In the genomic region with DNA sequence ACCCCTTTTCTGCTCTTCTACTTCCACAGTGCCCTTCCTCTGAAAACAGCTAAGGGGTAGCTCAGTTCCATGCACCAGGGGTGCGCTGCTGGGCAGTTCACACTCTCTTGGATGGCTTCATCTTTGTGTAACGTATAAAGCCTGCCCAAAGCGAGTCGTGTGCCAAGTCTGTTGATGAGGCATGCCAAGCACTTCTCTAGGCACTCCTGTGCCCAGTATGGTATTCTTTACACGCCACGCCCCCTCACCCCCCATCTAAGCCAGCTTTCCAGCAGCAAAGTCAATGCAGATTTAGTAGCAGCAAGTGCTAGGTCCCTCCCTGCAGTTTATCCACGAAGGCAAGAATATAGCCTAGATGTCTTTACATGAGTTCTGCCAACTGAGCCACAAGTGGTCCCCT, we compare ENCODE assay signal across 26 mouse cellular contexts. TPM values are rescaled to one million over a fixed set of nuclear protein-coding genes. Genes with fewer than 3 reads are reported as not detected.
DNase-seq lines count a peak whose midpoint lies in the region; ATAC-seq lines count a peak whose summit lies in the region.
"Had no signal": no experiment of that assay in that cellular context is flagged by ENCODE, and none has a peak within 500 bp of the region (broad histone marks: within the 10 kb centered on the region; RNA-seq: fewer than 3 reads in every experiment).

No protein-coding gene starts in this region.

- no peak overlapping the region for H3K9ac ChIP-seq in hindbrain, embryonic 15.5 days
- H3K9ac ChIP-seq in hindbrain, embryonic 12.5 days: no peak overlapping the region
- H3K9ac ChIP-seq in midbrain, embryonic 15.5 days: no peak overlapping the region
- no peak overlapping the region for H3K9ac ChIP-seq in midbrain, embryonic 11.5 days (ENCODE audit: low read length)
- H3K9ac ChIP-seq: forebrain, embryonic 12.5 days; heart, embryonic 15.5 days; hindbrain, embryonic 13.5 days; intestine, embryonic 15.5 days; liver, embryonic 14.5 days; neural tube, embryonic 13.5 days had no signal

- no peaks in the 10 kb centered on the region for H3K4me1 ChIP-seq in heart, embryonic 10.5 days
- H3K4me1 ChIP-seq in hindbrain, embryonic 15.5 days (replicated peaks): no peaks in the 10 kb centered on the region
- no peaks in the 10 kb centered on the region for H3K4me1 ChIP-seq in hindbrain, embryonic 12.5 days
- H3K4me1 ChIP-seq in midbrain, embryonic 15.5 days: no peaks in the 10 kb centered on the region
- H3K4me1 ChIP-seq in midbrain, embryonic 11.5 days (ENCODE audit: control insufficient read depth, insufficient read depth, low read length): no peaks in the 10 kb centered on the region
- H3K4me1 ChIP-seq: forebrain, embryonic 12.5 days; heart, embryonic 15.5 days; hindbrain, embryonic 13.5 days; intestine, embryonic 15.5 days; neural tube, embryonic 13.5 days had no signal

- WGBS in heart, embryonic 10.5 days: 90% methylated on average over 7 of the region's 7 CpGs
- 86% methylated on average over 7 of the region's 7 CpGs for WGBS in hindbrain, embryonic 15.5 days
- WGBS in hindbrain, embryonic 12.5 days: 93% methylated on average over 7 of the region's 7 CpGs
- 90% methylated on average over 7 of the region's 7 CpGs for WGBS in midbrain, embryonic 15.5 days
- WGBS in midbrain, embryonic 11.5 days: 91% methylated on average over 7 of the region's 7 CpGs

- H3K9me3 ChIP-seq in heart, embryonic 10.5 days: no peaks in the 10 kb centered on the region
- H3K9me3 ChIP-seq in hindbrain, embryonic 15.5 days: no peaks in the 10 kb centered on the region
- H3K9me3 ChIP-seq in hindbrain, embryonic 12.5 days (replicated peaks): no peaks in the 10 kb centered on the region
- H3K9me3 ChIP-seq in midbrain, embryonic 15.5 days: no peaks in the 10 kb centered on the region
- H3K9me3 ChIP-seq in midbrain, embryonic 11.5 days (ENCODE audit: control insufficient read depth, low read length): no peaks in the 10 kb centered on the region
- H3K9me3 ChIP-seq: forebrain, embryonic 12.5 days; heart, embryonic 15.5 days; hindbrain, embryonic 13.5 days; intestine, embryonic 15.5 days; neural tube, embryonic 13.5 days had no signal

- peak; percentile 51 to 60 for DNase-seq in heart, adult 18-20 months
- no peak for DNase-seq in heart, embryonic 10.5 days (ENCODE audit: low spot score)
- DNase-seq in midbrain, embryonic 11.5 days (ENCODE audit: low spot score, missing footprints): no peak
- DNase-seq in right cerebral cortex, adult 2 months (ENCODE audit: low spot score in 2 of 2): no peak
- DNase-seq: adrenal gland, postnatal 36 days; cerebellum, adult 2 months; cerebellum, postnatal 14 days; gastrocnemius, postnatal 10 days; kidney, adult 2 months; kidney, postnatal 36 days; layer of hippocampus, postnatal 36 days; liver; lung, adult 2 months; lung, postnatal 10 days; thymus, postnatal 4 days had no signal

- peak; percentile 10; the same call in 1 of the 2 replicates for ATAC-seq in hindbrain, embryonic 15.5 days (ENCODE audit: low FRiP score, low read depth)
- no peak for ATAC-seq in hindbrain, embryonic 12.5 days (ENCODE audit: low FRiP score)
- ATAC-seq in midbrain, embryonic 15.5 days (replicated peaks): 0 out of 2 replicates have a peak, but pooled peaks have one; percentile 10
- ATAC-seq in midbrain, embryonic 11.5 days (ENCODE audit: low FRiP score): no peak
- ATAC-seq: CD4-positive, CD25-positive, alpha-beta regulatory T cell, adult 4 months; intestine, embryonic 15.5 days had no signal

- H3K4me3 ChIP-seq in heart, embryonic 10.5 days: no peak overlapping the region
- no peak overlapping the region for H3K4me3 ChIP-seq in hindbrain, embryonic 15.5 days
- H3K4me3 ChIP-seq in hindbrain, embryonic 12.5 days: no peak overlapping the region
- no peak overlapping the region for H3K4me3 ChIP-seq in midbrain, embryonic 15.5 days
- no peak overlapping the region for H3K4me3 ChIP-seq in midbrain, embryonic 11.5 days (ENCODE audit: low read depth, low read length)
- H3K4me3 ChIP-seq: erythroblast, embryonic 14.5 days; forebrain, embryonic 12.5 days; heart, embryonic 15.5 days; hindbrain, embryonic 13.5 days; intestine, embryonic 15.5 days; neural tube, embryonic 13.5 days had no signal

- H3K27ac ChIP-seq in heart, embryonic 10.5 days: no peak overlapping the region
- no peak overlapping the region for H3K27ac ChIP-seq in hindbrain, embryonic 15.5 days (replicated peaks)
- H3K27ac ChIP-seq in hindbrain, embryonic 12.5 days: no peak overlapping the region
- no peak overlapping the region for H3K27ac ChIP-seq in midbrain, embryonic 15.5 days
- no peak overlapping the region for H3K27ac ChIP-seq in midbrain, embryonic 11.5 days (ENCODE audit: low read depth, low read length)
- H3K27ac ChIP-seq: forebrain, embryonic 12.5 days; heart, embryonic 15.5 days; hindbrain, embryonic 13.5 days; intestine, embryonic 15.5 days; liver, embryonic 14.5 days; neural tube, embryonic 13.5 days had no signal

- H3K36me3 ChIP-seq in heart, embryonic 10.5 days: peaks cover 72% of the 10 kb centered on the region
- H3K36me3 ChIP-seq in hindbrain, embryonic 15.5 days: peaks cover 62% of the 10 kb centered on the region
- H3K36me3 ChIP-seq in hindbrain, embryonic 12.5 days: peaks cover 77% of the 10 kb centered on the region
- H3K36me3 ChIP-seq in midbrain, embryonic 15.5 days (replicated peaks): peaks cover 48% of the 10 kb centered on the region
- peaks cover 4% of the 10 kb centered on the region; the same call in 1 of the 2 replicates for H3K36me3 ChIP-seq in midbrain, embryonic 11.5 days (ENCODE audit: control insufficient read depth, insufficient read depth, low read length)

- H3K27me3 ChIP-seq in heart, embryonic 10.5 days (ENCODE audit: insufficient read depth, poor library complexity, severe bottlenecking): no peaks in the 10 kb centered on the region
- H3K27me3 ChIP-seq in hindbrain, embryonic 15.5 days: no peaks in the 10 kb centered on the region
- no peaks in the 10 kb centered on the region for H3K27me3 ChIP-seq in hindbrain, embryonic 12.5 days
- no peaks in the 10 kb centered on the region for H3K27me3 ChIP-seq in midbrain, embryonic 15.5 days (replicated peaks)
- H3K27me3 ChIP-seq in midbrain, embryonic 11.5 days (ENCODE audit: control insufficient read depth, insufficient read depth, low read length): no peaks in the 10 kb centered on the region
- H3K27me3 ChIP-seq: forebrain, embryonic 12.5 days; heart, embryonic 15.5 days; hindbrain, embryonic 13.5 days; intestine, embryonic 15.5 days; neural tube, embryonic 13.5 days had no signal

- no peak overlapping the region for H3K4me2 ChIP-seq in hindbrain, embryonic 15.5 days
- no peak overlapping the region for H3K4me2 ChIP-seq in hindbrain, embryonic 12.5 days (replicated peaks)
- no peak overlapping the region for H3K4me2 ChIP-seq in midbrain, embryonic 15.5 days
- H3K4me2 ChIP-seq in midbrain, embryonic 11.5 days: no peak overlapping the region
- H3K4me2 ChIP-seq: forebrain, embryonic 12.5 days; heart, embryonic 15.5 days; hindbrain, embryonic 13.5 days; intestine, embryonic 15.5 days; neural tube, embryonic 13.5 days had no signal

RNA-seq across cellular contexts. Expression of a gene that starts 48.1 kb away (rescaled TPM):
- 100 to 1,000 TPM; 507 to 527 TPM for total RNA-seq in heart, adult 18-20 months (2021)
- 112 and 182 TPM in 2 replicates for polyA plus RNA-seq in heart, embryonic 10.5 days (2016; fragmentation: Nextera tagmentation; extraction: Ambion mirVana)
- polyA plus RNA-seq in hindbrain, embryonic 15.5 days (2015; fragmentation: Nextera tagmentation; extraction: Ambion mirVana): 135 and 149 TPM in 2 replicates
- 92.5 and 95.3 TPM in 2 replicates for polyA plus RNA-seq in hindbrain, embryonic 12.5 days (2016; fragmentation: Nextera tagmentation; extraction: Ambion mirVana)
- polyA plus RNA-seq in midbrain, embryonic 15.5 days (2015; fragmentation: Nextera tagmentation; extraction: Ambion mirVana): 111 and 116 TPM in 2 replicates
- polyA plus RNA-seq in midbrain, embryonic 11.5 days (2014; fragmentation: Nextera tagmentation; extraction: Ambion mirVana): 34.1 and 39.1 TPM in 2 replicates

Comparison
In these comparisons a context has a peak if more than half of its experiments do, and no peak if none do; other contexts are left out.
1. DNase-seq: peak in heart, adult 18-20 months (2 of 2); none in heart, embryonic 10.5 days (single experiment), midbrain, embryonic 11.5 days (single experiment) and right cerebral cortex, adult 2 months (0 of 2).
2. ATAC-seq: peak in hindbrain, embryonic 15.5 days (single experiment) and midbrain, embryonic 15.5 days (single experiment); none in hindbrain, embryonic 12.5 days (single experiment) and midbrain, embryonic 11.5 days (single experiment).